Mouse (Mus musculus): ENCODE measurements at regions not wholly inside any gene's neighbourhood (a gene's known extent, or its start where the extent isn't known, plus 50 kb on each side); places are given as distances from the start of the nearest gene placed in this dataset.

DNA sequence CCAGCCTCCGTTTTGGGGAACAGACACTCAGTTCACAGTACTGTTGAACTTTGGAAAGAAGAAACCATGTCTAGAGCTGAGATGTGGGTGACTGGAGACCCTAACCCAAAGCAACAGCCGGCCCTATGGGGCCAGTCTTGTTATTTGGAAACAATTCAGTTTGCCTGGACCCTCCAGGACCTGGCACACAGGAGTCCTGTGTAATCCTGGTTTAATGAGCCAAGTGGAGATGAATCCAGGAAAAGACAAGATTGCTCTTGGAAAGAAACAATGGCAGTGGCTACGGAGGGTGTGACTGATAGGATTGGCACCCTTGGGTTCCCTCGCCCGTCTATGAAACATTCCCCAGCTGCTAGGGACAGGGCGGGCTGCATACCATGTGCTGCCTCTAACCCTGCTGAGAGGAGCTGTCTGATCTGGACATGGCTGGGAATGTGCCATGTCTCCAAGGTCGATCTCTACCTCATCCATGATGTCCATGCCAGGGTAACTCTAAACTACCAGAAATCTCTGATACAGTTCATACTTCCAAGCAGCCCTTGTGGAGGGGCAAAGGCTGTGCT is 104.6 kb upstream of the Zmiz1 start:
- Histone ChIP-seq H3K4me2 (ENCODE audit: low read depth, low read length) (no peak overlapping the region), H3K36me3 (ENCODE audit: control insufficient read depth, insufficient read depth, low read length) (no peaks in the 10 kb centered on the region), H3K27ac (ENCODE audit: low read length) (peak overlapping the region; percentile 79), H3K9ac (ENCODE audit: low read depth, low read length) (no peak overlapping the region), H3K9me3 (ENCODE audit: control insufficient read depth, low read length) (no peaks in the 10 kb centered on the region), H3K4me3 (ENCODE audit: low read length) (no peak overlapping the region), H3K27me3 (replicated peaks; ENCODE audit: control insufficient read depth, insufficient read depth, low read length) (no peaks in the 10 kb centered on the region), H3K4me1 (ENCODE audit: control insufficient read depth, insufficient read depth, low read length) (peaks cover 12% of the 10 kb centered on the region)
- no peak; the same call in 1 of the 2 replicates for ATAC-seq
- 80% methylated on average over 7 of the region's 7 CpGs for WGBS

DNA sequence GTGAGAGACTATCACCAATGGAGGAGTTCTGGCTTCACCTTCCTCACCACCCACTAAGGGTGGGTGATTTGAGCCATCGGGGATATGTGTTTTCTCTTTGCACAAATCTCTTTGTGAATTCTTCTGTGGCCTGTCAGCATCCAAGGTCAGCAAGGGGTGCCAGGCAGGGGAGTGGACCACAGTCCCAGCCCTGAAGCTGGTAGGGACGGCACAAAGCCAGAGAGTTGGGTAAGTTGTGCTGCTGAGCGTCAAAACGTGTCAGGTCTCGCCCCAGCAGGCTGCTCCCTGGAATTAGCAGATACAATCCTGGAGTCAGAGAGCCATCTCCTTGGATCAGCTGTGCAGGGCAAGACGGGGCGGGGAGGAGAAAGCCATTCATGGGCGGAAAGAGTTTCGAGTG is 101.2 kb upstream of the Zmiz1 start:
- Histone ChIP-seq H3K9ac (ENCODE audit: low read depth, low read length) (no peak overlapping the region), H3K4me1 (ENCODE audit: control insufficient read depth, insufficient read depth, low read length) (peaks cover 7% of the 10 kb centered on the region; the same call in 1 of the 2 replicates), H3K4me2 (ENCODE audit: low read depth, low read length) (no peak overlapping the region), H3K36me3 (ENCODE audit: control insufficient read depth, insufficient read depth, low read length) (no peaks in the 10 kb centered on the region), H3K4me3 (ENCODE audit: low read length) (no peak overlapping the region), H3K27ac (ENCODE audit: low read length) (no peak overlapping the region), H3K27me3 (replicated peaks; ENCODE audit: control insufficient read depth, insufficient read depth, low read length) (no peaks in the 10 kb centered on the region), H3K9me3 (ENCODE audit: control insufficient read depth, low read length) (no peaks in the 10 kb centered on the region)
- WGBS: 79% methylated on average over 9 of the region's 9 CpGs
- ATAC-seq: no peak

- no peak overlapping the region for H3K4me2 ChIP-seq (ENCODE audit: low read depth, low read length)
- H3K36me3 ChIP-seq (ENCODE audit: control insufficient read depth, insufficient read depth, low read length): no peaks in the 10 kb centered on the region
- no peak overlapping the region for H3K9ac ChIP-seq (ENCODE audit: low read depth, low read length)
- H3K4me3 ChIP-seq (ENCODE audit: low read length): no peak overlapping the region
- WGBS: 77% methylated on average over 3 of the region's 3 CpGs
- H3K27me3 ChIP-seq (replicated peaks; ENCODE audit: control insufficient read depth, insufficient read depth, low read length): no peaks in the 10 kb centered on the region
- H3K4me1 ChIP-seq (ENCODE audit: control insufficient read depth, insufficient read depth, low read length): no peaks in the 10 kb centered on the region; the same call in 1 of the 2 replicates
- no peak overlapping the region for H3K27ac ChIP-seq (ENCODE audit: low read length)
- no peak; the same call in 1 of the 2 replicates for ATAC-seq
- H3K9me3 ChIP-seq (ENCODE audit: control insufficient read depth, low read length): no peaks in the 10 kb centered on the region
Measured at GRCm38 (mm10) chr14:25359824-25360294, 99.1 kb upstream of the Zmiz1 start.

DNA sequence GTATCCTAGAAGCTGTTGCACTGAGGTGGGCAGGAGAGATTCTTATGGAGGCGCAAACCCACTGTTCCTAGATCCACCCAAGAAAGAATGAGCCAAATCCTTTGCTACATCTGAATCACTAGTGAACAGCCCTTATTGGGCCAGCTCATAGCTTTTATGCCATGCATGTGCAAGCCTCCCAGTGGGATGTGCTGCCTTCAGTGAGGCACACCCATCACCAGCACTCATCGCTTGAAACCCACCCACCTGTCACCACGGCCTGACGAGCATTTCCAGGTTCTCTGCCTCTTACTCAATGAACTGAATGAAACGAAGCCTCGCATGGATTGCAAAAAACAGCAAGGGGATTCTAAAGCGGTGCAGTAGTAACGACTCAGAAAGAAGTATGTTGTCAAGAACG is 98.3 kb upstream of the Zmiz1 start:
- Histone ChIP-seq H3K9ac (ENCODE audit: low read depth, low read length) (no peak overlapping the region), H3K4me1 (ENCODE audit: control insufficient read depth, insufficient read depth, low read length) (peaks cover 7% of the 10 kb centered on the region), H3K4me2 (ENCODE audit: low read depth, low read length) (no peak overlapping the region), H3K4me3 (ENCODE audit: low read length) (no peak overlapping the region), H3K27me3 (replicated peaks; ENCODE audit: control insufficient read depth, insufficient read depth, low read length) (no peaks in the 10 kb centered on the region), H3K36me3 (ENCODE audit: control insufficient read depth, insufficient read depth, low read length) (no peaks in the 10 kb centered on the region), H3K27ac (ENCODE audit: low read length) (no peak overlapping the region), H3K9me3 (ENCODE audit: control insufficient read depth, low read length) (no peaks in the 10 kb centered on the region)
- no peak for ATAC-seq
- WGBS: 90% methylated on average over 9 of the region's 9 CpGs

DNA sequence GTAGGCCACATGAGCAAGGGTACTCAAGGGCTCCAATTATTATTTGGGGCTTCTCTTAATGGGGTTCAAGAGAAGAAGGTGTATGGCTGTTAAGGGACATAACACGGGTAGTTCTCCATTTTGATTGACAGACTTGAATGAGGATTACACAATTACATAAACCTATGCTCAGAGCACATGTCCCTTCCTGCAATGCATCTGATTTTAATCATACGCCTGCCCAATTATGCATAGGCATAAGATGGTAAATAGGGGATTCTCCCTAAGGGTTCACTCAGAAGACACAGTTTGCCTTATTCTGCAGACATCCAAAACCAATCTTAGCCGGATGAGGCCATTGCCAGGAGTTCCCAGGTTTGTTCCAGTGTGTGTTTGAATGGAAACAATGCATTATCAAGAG is 97.9 kb upstream of the Zmiz1 start:
- H3K9me3 ChIP-seq (ENCODE audit: control insufficient read depth, low read length): no peaks in the 10 kb centered on the region
- ATAC-seq: no peak
- WGBS: 85% methylated on average over 3 of the region's 3 CpGs
- H3K4me2 ChIP-seq (ENCODE audit: low read depth, low read length): no peak overlapping the region
- H3K9ac ChIP-seq (ENCODE audit: low read depth, low read length): no peak overlapping the region
- H3K27me3 ChIP-seq (replicated peaks; ENCODE audit: control insufficient read depth, insufficient read depth, low read length): no peaks in the 10 kb centered on the region
- H3K36me3 ChIP-seq (ENCODE audit: control insufficient read depth, insufficient read depth, low read length): no peaks in the 10 kb centered on the region
- H3K27ac ChIP-seq (ENCODE audit: low read length): no peak overlapping the region
- H3K4me1 ChIP-seq (ENCODE audit: control insufficient read depth, insufficient read depth, low read length): peaks cover 10% of the 10 kb centered on the region
- no peak overlapping the region for H3K4me3 ChIP-seq (ENCODE audit: low read length)

DNA sequence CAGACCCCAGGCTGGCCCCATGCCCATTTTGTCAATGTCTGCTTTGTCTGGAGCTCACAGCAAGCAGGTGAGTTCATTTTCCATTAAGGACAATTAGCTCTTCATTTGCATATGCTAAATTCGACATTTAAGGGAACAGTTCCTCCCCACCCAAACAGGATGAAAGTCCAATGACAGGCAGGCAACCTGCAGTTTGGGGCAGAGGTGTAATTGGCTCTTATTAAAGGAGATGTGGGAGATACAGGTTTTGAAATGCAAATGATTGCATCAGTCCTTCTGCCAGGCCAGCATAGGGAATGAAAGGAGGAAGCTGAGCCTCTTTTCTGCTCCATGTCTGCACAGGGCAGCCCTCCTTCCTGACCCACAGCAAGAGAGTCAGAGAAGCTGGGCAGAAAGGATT is 96.2 kb upstream of the Zmiz1 start:
- 26% methylated on average over 1 of the region's 1 CpGs for WGBS
- Histone ChIP-seq H3K4me2 (ENCODE audit: low read depth, low read length) (no peak overlapping the region), H3K4me1 (ENCODE audit: control insufficient read depth, insufficient read depth, low read length) (peaks cover 12% of the 10 kb centered on the region), H3K9me3 (ENCODE audit: control insufficient read depth, low read length) (no peaks in the 10 kb centered on the region), H3K36me3 (ENCODE audit: control insufficient read depth, insufficient read depth, low read length) (no peaks in the 10 kb centered on the region), H3K27me3 (replicated peaks; ENCODE audit: control insufficient read depth, insufficient read depth, low read length) (no peaks in the 10 kb centered on the region), H3K4me3 (ENCODE audit: low read length) (no peak overlapping the region), H3K9ac (ENCODE audit: low read depth, low read length) (no peak overlapping the region), H3K27ac (ENCODE audit: low read length) (no peak overlapping the region)
- no peak for ATAC-seq

- Histone ChIP-seq H3K4me3 (ENCODE audit: low read length) (no peak overlapping the region), H3K4me1 (ENCODE audit: control insufficient read depth, insufficient read depth, low read length) (peaks cover 12% of the 10 kb centered on the region), H3K27me3 (replicated peaks; ENCODE audit: control insufficient read depth, insufficient read depth, low read length) (no peaks in the 10 kb centered on the region), H3K9me3 (ENCODE audit: control insufficient read depth, low read length) (no peaks in the 10 kb centered on the region), H3K9ac (ENCODE audit: low read depth, low read length) (no peak overlapping the region), H3K36me3 (ENCODE audit: control insufficient read depth, insufficient read depth, low read length) (no peaks in the 10 kb centered on the region), H3K4me2 (ENCODE audit: low read depth, low read length) (no peak overlapping the region), H3K27ac (ENCODE audit: low read length) (no peak overlapping the region)
- ATAC-seq: 0 out of 2 replicates have a peak, but pooled peaks have one; percentile 36
- WGBS: 54% methylated on average over 10 of the region's 10 CpGs
Measured at GRCm38 (mm10) chr14:25365226-25365800, 93.7 kb upstream of the Zmiz1 start.

DNA sequence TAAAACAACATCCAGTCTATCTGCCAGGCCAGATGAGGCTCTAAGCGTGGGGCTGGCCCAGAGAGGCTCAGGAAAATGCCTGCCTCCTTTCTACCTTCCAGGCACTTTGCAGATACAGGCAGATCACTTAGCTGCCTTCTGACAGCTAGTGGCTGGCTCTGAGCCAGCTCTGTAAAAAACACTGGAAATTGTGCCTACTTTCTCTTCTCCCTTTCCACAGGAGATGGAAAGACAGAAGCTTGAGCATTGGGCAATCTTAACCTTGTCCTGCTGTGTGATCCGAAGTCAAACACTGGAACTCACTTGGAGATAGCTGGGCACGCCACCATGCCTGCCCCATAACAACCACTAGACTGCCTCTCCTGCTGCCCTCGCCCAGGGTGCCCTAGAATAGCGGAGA is 93.0 kb upstream of the Zmiz1 start:
- no peaks in the 10 kb centered on the region for H3K36me3 ChIP-seq (ENCODE audit: control insufficient read depth, insufficient read depth, low read length)
- H3K9ac ChIP-seq (ENCODE audit: low read depth, low read length): no peak overlapping the region
- WGBS: 80% methylated on average over 5 of the region's 5 CpGs
- H3K27ac ChIP-seq (ENCODE audit: low read length): no peak overlapping the region
- H3K4me2 ChIP-seq (ENCODE audit: low read depth, low read length): no peak overlapping the region
- H3K4me3 ChIP-seq (ENCODE audit: low read length): no peak overlapping the region
- no peak for ATAC-seq
- H3K27me3 ChIP-seq (replicated peaks; ENCODE audit: control insufficient read depth, insufficient read depth, low read length): no peaks in the 10 kb centered on the region
- no peaks in the 10 kb centered on the region for H3K9me3 ChIP-seq (ENCODE audit: control insufficient read depth, low read length)
- H3K4me1 ChIP-seq (ENCODE audit: control insufficient read depth, insufficient read depth, low read length): peaks cover 12% of the 10 kb centered on the region

DNA sequence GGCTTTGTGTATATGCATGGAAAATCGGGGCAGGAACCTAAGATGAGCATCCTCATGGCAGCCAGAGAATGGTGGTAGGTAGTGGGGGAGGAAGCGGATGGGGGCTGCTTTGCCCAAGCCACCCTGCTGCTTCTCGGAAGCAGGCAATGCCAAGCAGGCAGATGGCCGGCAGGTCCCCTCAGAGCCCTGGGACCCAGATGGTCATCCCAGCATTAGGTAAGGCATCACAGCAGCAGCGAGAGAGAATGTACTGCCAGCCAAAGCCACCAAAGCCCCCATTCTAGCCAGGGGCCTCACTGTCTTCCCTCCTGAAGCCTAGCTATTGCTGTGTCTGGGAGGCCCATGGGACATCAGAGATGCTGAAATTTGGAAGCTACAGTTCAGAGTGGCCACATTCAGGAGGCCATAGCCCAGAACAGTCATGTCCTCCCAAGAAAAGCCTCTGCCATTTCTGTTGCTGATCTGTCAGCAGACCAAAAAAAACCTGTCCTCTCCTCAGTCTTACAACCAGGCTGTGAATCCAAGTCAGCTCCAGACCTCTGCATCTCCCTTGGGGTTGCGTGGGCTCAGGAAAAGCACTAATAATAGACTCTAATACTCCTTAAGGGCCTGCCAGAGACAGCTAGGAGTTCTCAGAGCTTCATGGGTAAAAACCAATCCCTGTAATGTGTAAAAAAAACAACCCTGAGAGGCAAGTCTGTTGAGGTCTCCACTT is 88.5 kb upstream of the Zmiz1 start:
- Histone ChIP-seq H3K4me2 (ENCODE audit: low read depth, low read length) (no peak overlapping the region), H3K4me3 (ENCODE audit: low read length) (no peak overlapping the region), H3K27me3 (replicated peaks; ENCODE audit: control insufficient read depth, insufficient read depth, low read length) (no peaks in the 10 kb centered on the region), H3K27ac (ENCODE audit: low read length) (no peak overlapping the region), H3K9ac (ENCODE audit: low read depth, low read length) (no peak overlapping the region), H3K9me3 (ENCODE audit: control insufficient read depth, low read length) (no peaks in the 10 kb centered on the region), H3K36me3 (ENCODE audit: control insufficient read depth, insufficient read depth, low read length) (no peaks in the 10 kb centered on the region), H3K4me1 (ENCODE audit: control insufficient read depth, insufficient read depth, low read length) (peaks cover 7% of the 10 kb centered on the region; the same call in 1 of the 2 replicates)
- 76% methylated on average over 6 of the region's 6 CpGs for WGBS
- ATAC-seq: no peak

Measured in intestine, embryonic 16.5 days (tissue).